Mouse (Mus musculus): ENCODE data around the gene Cyp2b9. TPM values are rescaled to one million over a fixed set of nuclear protein-coding genes. Genes with fewer than 3 reads are reported as not detected.
"Not testable (repeated sequence)": the region's sequence is repeated elsewhere in the genome, so short reads cannot be mapped to it uniquely, and the experiment has no call there.

The Cyp2b9 gene
- not detected in 2 replicates for polyA plus RNA-seq (2016; fragmentation: Nextera tagmentation; extraction: Ambion mirVana)

DNA sequence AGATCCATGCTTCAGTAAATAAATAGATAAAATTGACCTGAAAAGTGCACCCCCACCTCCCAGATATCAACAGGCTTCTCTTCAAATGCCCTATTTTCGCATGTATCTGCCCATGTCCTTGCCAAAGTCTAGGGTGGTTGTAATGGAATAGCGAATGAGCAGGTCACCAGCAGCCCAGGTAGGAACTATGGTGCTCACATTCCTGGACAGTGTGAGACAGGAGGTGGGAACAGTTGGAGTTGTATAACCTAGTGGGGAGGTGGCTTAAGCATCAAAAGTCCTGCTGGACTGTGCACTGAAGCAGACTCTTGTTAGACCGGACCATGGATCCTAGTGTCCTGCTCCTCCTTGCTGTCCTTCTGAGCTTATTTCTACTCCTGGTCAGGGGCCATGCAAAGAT lies at the start of gene Cyp2b9:
Gene Cyp2b9, plus strand, starts transcription at position 301 of the 400 bp plus-strand sequence.
- H3K9me3 ChIP-seq; H3K36me3 ChIP-seq; ATAC-seq (ENCODE audit: low FRiP score, low read depth); H3K27me3 ChIP-seq (replicated peaks); H3K4me2 ChIP-seq (replicated peaks); H3K9ac ChIP-seq; H3K27ac ChIP-seq; H3K4me1 ChIP-seq; H3K4me3 ChIP-seq: not testable (repeated sequence)
- WGBS, result 82% methylated on average over 2 of the region's 3 CpGs

DNA sequence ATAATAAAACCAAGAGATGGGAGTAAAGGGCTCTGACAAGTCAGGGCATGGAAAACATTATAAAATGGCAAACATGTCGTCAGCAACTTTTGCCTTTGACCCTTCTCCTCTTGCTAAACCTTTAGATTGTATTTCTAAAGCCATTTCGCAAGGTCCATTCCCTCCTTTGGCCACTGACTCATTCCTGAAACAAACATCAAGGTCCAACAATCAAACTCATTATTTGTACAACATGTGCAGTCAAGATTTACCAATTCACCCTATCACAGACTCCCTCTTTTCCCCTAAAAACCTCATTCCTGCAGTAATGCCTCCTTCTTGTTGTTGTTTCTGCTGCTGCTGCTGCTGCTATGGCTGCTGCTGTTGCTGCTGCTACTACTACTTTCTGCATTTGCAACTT lies 33.6 kb upstream of the Cyp2b9 start:
- not testable (repeated sequence) for H3K27me3 ChIP-seq (replicated peaks); H3K9ac ChIP-seq; ATAC-seq (ENCODE audit: low FRiP score, low read depth); H3K36me3 ChIP-seq; H3K4me3 ChIP-seq; H3K9me3 ChIP-seq; H3K4me1 ChIP-seq; H3K27ac ChIP-seq; H3K4me2 ChIP-seq (replicated peaks)
- WGBS, result no CpG with 5 or more reads among the region's 2 CpGs

DNA sequence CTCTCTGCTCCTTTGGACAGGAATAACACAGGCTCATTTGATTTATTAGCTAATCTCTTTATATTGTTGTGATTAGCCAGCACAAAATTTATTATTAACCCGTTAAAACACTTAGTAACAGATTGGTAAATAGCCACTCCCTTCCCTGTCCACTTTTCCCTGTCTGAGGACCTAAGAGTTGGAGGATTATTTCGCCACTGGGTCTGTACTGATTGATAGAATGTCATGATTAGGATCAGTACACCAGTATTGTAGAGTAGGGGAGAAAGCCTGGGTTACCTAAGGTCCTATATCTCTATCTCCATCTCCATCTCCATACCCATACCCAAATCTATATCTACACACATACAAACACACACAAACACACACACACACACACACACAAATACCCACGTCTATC lies 29.6 kb upstream of the Cyp2b9 start:
- WGBS, result 50% methylated on average over 1 of the region's 3 CpGs
- H3K4me1 ChIP-seq; ATAC-seq (ENCODE audit: low FRiP score, low read depth); H3K9ac ChIP-seq; H3K27me3 ChIP-seq (replicated peaks); H3K27ac ChIP-seq; H3K9me3 ChIP-seq; H3K36me3 ChIP-seq; H3K4me2 ChIP-seq (replicated peaks); H3K4me3 ChIP-seq: not testable (repeated sequence)

DNA sequence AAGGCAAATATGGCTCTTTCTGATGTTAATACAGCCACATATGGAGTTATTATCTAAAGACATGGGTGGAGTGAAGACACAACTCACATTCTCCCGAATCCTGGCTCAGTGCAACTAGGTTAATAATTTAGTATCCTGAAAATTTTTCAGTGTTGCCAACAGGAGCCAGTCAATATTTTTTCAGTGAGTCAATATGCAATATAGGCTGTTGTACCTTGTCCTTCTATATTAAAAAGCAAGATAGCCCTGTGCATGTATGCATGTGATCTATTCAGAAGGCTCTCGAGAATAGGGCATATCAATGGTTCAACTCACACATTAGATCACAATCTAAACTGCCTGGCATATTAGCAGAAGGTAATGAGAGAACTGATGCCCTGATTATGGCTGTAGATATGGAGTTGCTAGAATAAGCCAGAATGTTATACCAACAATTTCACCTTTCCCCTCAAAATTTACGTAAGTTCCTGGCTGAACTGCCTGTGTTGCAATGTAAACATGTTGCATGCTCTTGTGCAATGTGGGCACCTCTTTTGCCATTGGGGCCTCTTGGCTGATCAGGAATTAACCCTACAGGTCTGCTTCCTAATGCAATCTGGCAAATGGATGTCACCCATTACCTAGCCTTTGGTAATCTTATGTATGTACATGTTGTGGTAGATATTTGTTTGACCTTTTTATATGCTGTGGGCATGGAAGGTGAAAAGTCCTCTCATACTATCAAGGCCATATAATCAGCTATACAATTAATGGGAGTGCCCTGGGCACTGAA lies 4.3 kb upstream of the Cyp2b9 start:
- not testable (repeated sequence) for H3K4me1 ChIP-seq; H3K27me3 ChIP-seq (replicated peaks); H3K36me3 ChIP-seq; H3K4me3 ChIP-seq; H3K27ac ChIP-seq; H3K9ac ChIP-seq; H3K4me2 ChIP-seq (replicated peaks); ATAC-seq (ENCODE audit: low FRiP score, low read depth); H3K9me3 ChIP-seq
- 85% methylated on average over 3 of the region's 3 CpGs for WGBS

GRCm38 (mm10) chr7:26201083-26201482 lies 27.9 kb downstream of the Cyp2b9 start:
- Histone ChIP-seq H3K36me3 (no peaks in the 10 kb centered on the region), H3K4me1 (no peaks in the 10 kb centered on the region), H3K9me3 (peaks cover 47% of the 10 kb centered on the region), H3K4me2 (replicated peaks) (no peak overlapping the region), H3K4me3 (no peak overlapping the region), H3K9ac (no peak overlapping the region), H3K27ac (no peak overlapping the region), H3K27me3 (replicated peaks) (no peaks in the 10 kb centered on the region)
- 26% methylated on average over 2 of the region's 2 CpGs for WGBS
- no peak for ATAC-seq (ENCODE audit: low FRiP score, low read depth)

- not testable (repeated sequence) for ATAC-seq (ENCODE audit: low FRiP score, low read depth); H3K9ac ChIP-seq; H3K4me1 ChIP-seq; H3K9me3 ChIP-seq; H3K4me2 ChIP-seq (replicated peaks); H3K4me3 ChIP-seq; H3K27ac ChIP-seq; H3K36me3 ChIP-seq; H3K27me3 ChIP-seq (replicated peaks)
- 79% methylated on average over 1 of the region's 1 CpGs for WGBS
Observed at GRCm38 (mm10) chr7:26260034-26260433, 86.8 kb downstream of the Cyp2b9 start, which contains the start of gene Vmn1r184. Gene Vmn1r184 (plus strand): TSS chr7:26260334.

Other genes starting within 250 kb of the Cyp2b9 start
- not detected in 2 replicates for gene Cyp2b13, start 111.9 kb upstream of the Cyp2b9 start, polyA plus RNA-seq (2016; fragmentation: Nextera tagmentation; extraction: Ambion mirVana)
- not detected in 2 replicates for gene Vmn1r184, start 86.9 kb downstream of the Cyp2b9 start, polyA plus RNA-seq (2016; fragmentation: Nextera tagmentation; extraction: Ambion mirVana)
- gene Cyp2a4, start 133.8 kb downstream of the Cyp2b9 start, polyA plus RNA-seq (2016; fragmentation: Nextera tagmentation; extraction: Ambion mirVana), result not detected in 2 replicates
- not detected in 2 replicates for gene Nlrp9c, start 230.3 kb downstream of the Cyp2b9 start, polyA plus RNA-seq (2016; fragmentation: Nextera tagmentation; extraction: Ambion mirVana)

All from neural tube, embryonic 12.5 days (tissue).